Mouse (Mus musculus): Measurements from ENCODE around the gene Brox. TPM values are rescaled to one million over a fixed set of nuclear protein-coding genes. Genes with fewer than 3 reads are reported as not detected.

The Brox gene
- polyA plus RNA-seq, 1 experiment from 2014 or later = 76.6 TPM

DNA sequence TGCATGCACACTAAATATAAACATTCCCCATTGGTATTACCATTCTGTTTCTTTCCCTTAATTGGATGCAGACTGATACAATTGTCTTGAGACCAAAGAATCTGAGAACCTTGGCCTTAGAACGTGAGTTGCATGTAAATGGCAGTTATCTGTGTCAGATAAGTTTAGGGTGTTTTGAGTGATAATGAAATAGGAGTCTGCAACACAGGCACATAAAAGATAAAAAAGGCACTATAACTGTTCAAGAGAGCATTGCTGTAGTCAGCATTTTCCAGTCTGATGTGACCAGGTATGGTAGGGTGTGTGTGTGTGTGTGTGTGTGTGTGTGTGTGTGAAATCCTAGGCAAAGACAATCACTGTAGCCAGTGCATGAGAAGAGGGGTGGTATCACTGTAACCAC is 48.9 kb downstream of the Brox start:
- no peak overlapping the region for H3K4me3 ChIP-seq (ENCODE audit: inconsistent target)
- WGBS (ENCODE audit: missing documents) = 64% methylated on average over 1 of the region's 1 CpGs
- no peak overlapping the region for H3K27ac ChIP-seq

DNA sequence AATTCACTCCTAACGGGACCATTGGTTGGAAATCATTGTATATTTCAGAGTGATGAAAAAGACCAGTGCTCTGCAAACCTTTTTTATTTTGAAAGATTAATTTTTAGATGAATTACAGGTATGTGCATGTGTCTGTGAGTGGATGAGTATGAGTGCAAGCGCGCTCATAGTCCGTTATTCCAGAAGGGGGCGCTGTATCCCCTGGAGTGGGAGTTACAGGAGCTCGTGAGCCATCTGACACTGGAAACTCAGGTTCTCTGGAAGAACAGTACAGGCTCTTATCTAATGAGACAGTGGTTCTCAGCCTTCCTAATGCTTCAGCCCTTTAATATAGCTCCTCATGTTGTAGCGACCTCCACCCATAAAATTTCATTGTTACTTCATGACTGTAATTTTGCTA is 53.8 kb downstream of the Brox start:
- no peaks in the 10 kb centered on the region for H3K79me2 ChIP-seq (ENCODE audit: inconsistent target)
- WGBS (ENCODE audit: missing documents) = 89% methylated on average over 7 of the region's 7 CpGs
- H3K4me3 ChIP-seq (ENCODE audit: inconsistent target) = no peak overlapping the region
- no peaks in the 10 kb centered on the region for H3K36me3 ChIP-seq (ENCODE audit: inconsistent target)
- H3K27ac ChIP-seq = no peak overlapping the region

More for the DNA sequence above, 48.9 kb downstream of the Brox start:
- no peaks in the 10 kb centered on the region for H3K79me2 ChIP-seq (ENCODE audit: inconsistent target)
- no peaks in the 10 kb centered on the region for H3K36me3 ChIP-seq (ENCODE audit: inconsistent target)

DNA sequence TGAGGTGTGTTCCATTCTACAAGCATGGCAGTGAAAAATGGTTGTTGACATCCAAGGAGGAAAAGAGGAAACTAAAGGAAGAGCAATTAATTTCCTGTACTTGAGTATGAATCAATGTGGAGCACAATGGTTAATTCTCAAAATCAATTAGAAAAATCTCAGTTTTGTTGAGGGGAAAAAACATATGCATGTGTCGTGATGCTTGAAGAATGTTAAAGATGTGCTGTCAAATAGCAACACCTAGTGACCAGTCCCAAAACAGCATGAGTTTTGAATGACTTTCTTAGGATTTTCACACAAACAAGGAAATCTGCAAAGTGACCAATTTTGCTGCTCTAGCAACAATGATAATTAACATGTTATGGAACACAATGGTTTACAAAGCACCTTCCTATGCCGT is 59.2 kb downstream of the Brox start:
- 33% methylated on average over 1 of the region's 2 CpGs for WGBS (ENCODE audit: missing documents)
- Histone ChIP-seq H3K27ac (no peak overlapping the region), H3K79me2 (ENCODE audit: inconsistent target) (no peaks in the 10 kb centered on the region), H3K4me3 (ENCODE audit: inconsistent target) (no peak overlapping the region), H3K36me3 (ENCODE audit: inconsistent target) (no peaks in the 10 kb centered on the region)

DNA sequence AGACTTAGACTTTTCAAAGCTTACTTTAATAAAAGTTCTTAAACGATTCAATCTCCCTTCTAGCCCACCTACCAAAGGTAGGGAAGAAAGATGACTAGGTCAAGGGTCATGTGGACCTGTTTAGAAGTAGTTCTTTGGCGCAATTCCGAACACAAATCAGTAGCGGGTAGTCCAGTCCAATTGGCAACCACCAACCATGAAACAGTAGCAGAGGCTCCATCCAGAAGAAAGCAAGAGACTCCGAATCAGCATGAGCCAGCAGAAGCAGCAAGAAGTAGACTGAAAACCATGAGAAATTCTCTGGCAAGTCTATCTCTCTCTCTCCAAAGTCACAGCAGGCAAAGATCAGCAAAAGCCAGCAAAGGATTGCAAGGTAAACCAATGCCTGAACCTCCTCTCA is 60.6 kb downstream of the Brox start:
- no peaks in the 10 kb centered on the region for H3K79me2 ChIP-seq (ENCODE audit: inconsistent target)
- no peak overlapping the region for H3K4me3 ChIP-seq (ENCODE audit: inconsistent target)
- WGBS (ENCODE audit: missing documents) = 88% methylated on average over 5 of the region's 5 CpGs
- H3K27ac ChIP-seq = no peak overlapping the region
- H3K36me3 ChIP-seq (ENCODE audit: inconsistent target) = no peaks in the 10 kb centered on the region

DNA sequence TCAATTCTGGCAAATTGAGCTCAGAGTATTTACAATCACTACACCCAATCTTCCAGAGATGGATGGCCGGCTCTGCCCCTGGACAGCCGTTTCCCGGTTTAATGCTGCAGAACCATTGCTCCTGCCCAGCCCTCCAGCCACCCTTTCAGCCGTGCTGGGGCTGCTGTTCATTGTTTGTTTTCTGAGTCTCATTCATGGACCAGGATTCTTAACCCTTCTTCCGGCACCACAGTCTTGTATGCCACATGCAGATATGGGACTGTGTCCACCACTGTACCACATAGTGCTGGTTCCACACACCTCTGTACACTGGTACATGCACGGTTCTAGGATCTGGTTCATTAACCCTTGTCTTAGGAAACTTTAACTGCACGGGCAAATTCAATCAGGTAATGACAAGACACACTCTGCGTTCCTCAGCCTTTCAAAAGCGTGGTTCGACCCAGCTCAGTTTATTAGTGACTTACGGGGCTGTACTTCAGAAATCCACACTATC is 63.3 kb downstream of the Brox start:
- Histone ChIP-seq H3K36me3 (ENCODE audit: inconsistent target) (no peaks in the 10 kb centered on the region), H3K27ac (no peak overlapping the region), H3K79me2 (ENCODE audit: inconsistent target) (no peaks in the 10 kb centered on the region), H3K4me3 (ENCODE audit: inconsistent target) (no peak overlapping the region)
- WGBS (ENCODE audit: missing documents) = 94% methylated on average over 11 of the region's 11 CpGs

DNA sequence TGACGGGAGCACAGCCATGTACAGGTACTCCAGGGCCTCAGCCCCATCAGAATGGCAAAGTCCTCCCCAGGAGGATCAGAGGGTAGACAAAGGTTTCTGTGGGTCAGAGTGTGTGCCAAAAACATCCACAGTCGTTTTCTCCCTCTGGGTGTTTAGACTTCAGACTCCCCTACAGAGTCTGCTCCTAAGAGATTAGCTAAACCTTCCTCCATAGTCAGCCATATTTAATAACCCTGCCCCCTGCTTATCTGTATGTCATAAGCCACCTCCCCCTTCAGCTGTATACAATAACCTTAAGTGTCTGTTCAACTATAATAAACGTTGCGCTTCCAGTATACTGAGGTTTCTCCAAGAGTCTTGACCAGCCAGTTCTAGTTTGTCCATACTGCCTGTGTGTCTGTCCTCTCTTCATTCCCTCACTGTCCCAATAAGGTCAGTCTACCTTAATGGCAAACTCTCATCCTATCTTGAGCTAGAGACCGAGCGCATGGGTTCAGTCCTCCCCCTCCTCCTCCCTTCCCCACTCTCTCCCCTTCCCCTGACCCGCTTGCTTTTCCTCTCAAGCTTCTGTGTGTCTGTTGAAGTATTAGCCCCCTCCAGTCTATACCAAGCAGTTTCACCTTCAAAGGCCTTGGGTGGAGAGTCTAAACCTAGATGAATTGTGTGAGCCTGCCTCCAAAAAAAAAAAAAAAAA is 63.9 kb downstream of the Brox start:
- Histone ChIP-seq H3K36me3 (ENCODE audit: inconsistent target) (no peaks in the 10 kb centered on the region), H3K27ac (no peak overlapping the region), H3K4me3 (ENCODE audit: inconsistent target) (no peak overlapping the region), H3K79me2 (ENCODE audit: inconsistent target) (no peaks in the 10 kb centered on the region)
- 91% methylated on average over 7 of the region's 7 CpGs for WGBS (ENCODE audit: missing documents)

DNA sequence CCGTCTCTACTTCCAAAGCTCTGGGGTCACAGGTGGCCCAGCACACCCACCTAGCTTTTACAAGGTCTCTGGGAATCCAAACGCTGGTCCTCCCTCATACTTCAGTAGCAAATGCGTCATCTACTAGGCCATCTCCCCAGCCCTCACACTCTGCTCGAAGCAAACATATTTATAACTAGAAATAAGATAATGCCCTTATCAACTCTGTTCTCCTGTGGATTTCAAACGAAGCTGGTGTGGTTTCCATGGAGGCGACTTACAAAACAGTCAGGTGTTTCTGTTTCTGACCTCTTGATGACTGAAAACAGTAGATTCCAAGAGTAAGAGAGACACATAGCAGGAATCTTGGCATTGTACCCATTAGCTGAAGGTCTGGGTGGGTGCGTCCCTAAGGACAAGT is 69.6 kb downstream of the Brox start:
- Histone ChIP-seq H3K36me3 (ENCODE audit: inconsistent target) (no peaks in the 10 kb centered on the region), H3K27ac (no peak overlapping the region), H3K4me3 (ENCODE audit: inconsistent target) (no peak overlapping the region), H3K79me2 (ENCODE audit: inconsistent target) (no peaks in the 10 kb centered on the region)
- 96% methylated on average over 7 of the region's 7 CpGs for WGBS (ENCODE audit: missing documents)

Other genes starting within 250 kb of the Brox start
- gene Disp1, start 75.7 kb downstream of the Brox start, polyA plus RNA-seq (2018) = 6.3 to 10.1 TPM (median 7.8 TPM) in 3 replicates
- 74.0 to 110 TPM (median 88.7 TPM) in 3 replicates for gene Aida, start 679 bp downstream of the Brox start, polyA plus RNA-seq (2018)
- 91.4 to 130 TPM (median 91.7 TPM) in 3 replicates for gene Mia3, start 72.3 kb upstream of the Brox start, polyA plus RNA-seq (2018)
- 5.1 to 8.3 TPM (median 6.7 TPM) in 3 replicates for gene Taf1a, start 91.7 kb upstream of the Brox start, polyA plus RNA-seq (2018)
- gene Hhipl2, start 120.9 kb upstream of the Brox start, polyA plus RNA-seq (2018) = not detected in 3 replicates